Mouse (Mus musculus) spleen, postnatal 14 days (tissue): ENCODE data around the gene 1700067P10Rik.

ENCODE experiments used
- DNase-seq, 2 experiments: peaks; one replicate each; pipeline ENCODE4 v3.0.0; 2021 to 2022; ENCODE audit warnings: low spot score in 2 of 2

1700067P10Rik gene

GRCm38 (mm10) chr17:48089019-48089418 lies at the start of gene 1700067P10Rik:
Gene 1700067P10Rik (plus strand): TSS chr17:48089319.
- no peak for DNase-seq

GRCm38 (mm10) chr17:48041351-48042287 lies 47.5 kb upstream of the 1700067P10Rik start:
- DNase-seq: peak in 1 of 2 experiments; percentile 3

GRCm38 (mm10) chr17:48043154-48043880 lies 45.8 kb upstream of the 1700067P10Rik start:
- no peak for DNase-seq

- DNase-seq: peak; percentile 54 to 76
These were observed 43.5 kb upstream of the 1700067P10Rik start for GRCm38 (mm10) chr17:48045631-48046030.

- no peak for DNase-seq
These were observed 37.3 kb upstream of the 1700067P10Rik start for GRCm38 (mm10) chr17:48051638-48052337.

- DNase-seq: no peak
These were observed 36.6 kb upstream of the 1700067P10Rik start for GRCm38 (mm10) chr17:48052338-48053067.

- no peak for DNase-seq
These were observed 35.5 kb upstream of the 1700067P10Rik start for GRCm38 (mm10) chr17:48053646-48054045.

- no peak for DNase-seq
These were observed 33.9 kb upstream of the 1700067P10Rik start for GRCm38 (mm10) chr17:48055076-48055816.

- no peak for DNase-seq
These were observed 31.7 kb upstream of the 1700067P10Rik start for GRCm38 (mm10) chr17:48057382-48057781.

- no peak for DNase-seq
These were observed 24.8 kb upstream of the 1700067P10Rik start for GRCm38 (mm10) chr17:48064196-48064843.

GRCm38 (mm10) chr17:48065081-48065501 lies 24.0 kb upstream of the 1700067P10Rik start:
- DNase-seq: no peak

GRCm38 (mm10) chr17:48067083-48067614 lies 22.0 kb upstream of the 1700067P10Rik start:
- DNase-seq: no peak

- no peak for DNase-seq
These were observed 21.4 kb upstream of the 1700067P10Rik start for GRCm38 (mm10) chr17:48067729-48068128.

GRCm38 (mm10) chr17:48080626-48081025 lies 8.5 kb upstream of the 1700067P10Rik start:
- DNase-seq: no peak

- DNase-seq: no peak
These were observed 327 bp downstream of the 1700067P10Rik start for GRCm38 (mm10) chr17:48089446-48089845.

GRCm38 (mm10) chr17:48090305-48090704 lies 1.2 kb downstream of the 1700067P10Rik start:
- DNase-seq: no peak

- DNase-seq: no peak
These were observed 4.2 kb downstream of the 1700067P10Rik start for GRCm38 (mm10) chr17:48093286-48093817.

- DNase-seq: no peak
These were observed 5.9 kb downstream of the 1700067P10Rik start for GRCm38 (mm10) chr17:48094820-48095680.
